Mouse (Mus musculus) large intestine, adult 2 months (tissue): Measurements from ENCODE around the gene Mfn2. TPM values are rescaled to one million over a fixed set of nuclear protein-coding genes. Genes with fewer than 3 reads are reported as not detected.

ENCODE experiments used
- DNase-seq: peaks from one replicate; pipeline ENCODE4 v3.0.0-alpha.2; 2012; ENCODE audit warnings: low read depth, low spot score
- WGBS: fragments of 180-500 bp; shearing (Covaris S2); methylation state at CpG from one replicate; pipeline ENCODE4 v1.1.7; 2018; 5-methylcytosine and 5-hydroxymethylcytosine counted together
- polyA plus RNA-seq: library from polyadenylated mRNA; depleted of rRNA; stranded (reverse); fragments of >200 nt; gene quantifications from 2 replicates; pipeline ENCODE4 v1.2.3, GENCODE M21; 2012

The Mfn2 gene
- polyA plus RNA-seq, 1 experiment: 51.7 TPM

DNA sequence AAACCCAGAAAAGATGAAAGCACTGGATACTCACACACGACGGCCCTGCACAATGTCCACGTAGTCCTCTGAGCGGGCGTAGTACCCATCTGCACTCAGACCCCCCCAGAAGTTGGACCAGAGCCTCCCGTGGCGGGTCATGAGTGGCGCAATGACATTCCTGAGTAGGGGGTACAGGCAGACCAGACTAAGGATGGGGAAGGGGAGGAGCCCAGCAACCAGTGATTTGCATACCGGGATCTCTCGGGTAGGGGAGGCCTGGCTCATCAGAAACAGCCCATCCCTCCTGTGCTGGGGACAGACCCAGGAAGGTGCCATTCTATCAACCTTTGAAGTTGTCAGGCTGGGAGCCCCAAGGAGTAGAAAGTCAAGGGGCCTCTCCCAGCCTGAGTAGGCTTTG, 16.5 kb upstream of the Mfn2 start:
- WGBS: 58% methylated on average over 10 of the region's 10 CpGs
- DNase-seq: no peak

GRCm38 (mm10) chr4:147918459-147919121, 14.1 kb upstream of the Mfn2 start:
- no peak for DNase-seq
- WGBS: 51% methylated on average over 7 of the region's 7 CpGs

GRCm38 (mm10) chr4:147909486-147909885, 5.0 kb upstream of the Mfn2 start:
- 80% methylated on average over 5 of the region's 5 CpGs for WGBS
- DNase-seq: no peak

DNA sequence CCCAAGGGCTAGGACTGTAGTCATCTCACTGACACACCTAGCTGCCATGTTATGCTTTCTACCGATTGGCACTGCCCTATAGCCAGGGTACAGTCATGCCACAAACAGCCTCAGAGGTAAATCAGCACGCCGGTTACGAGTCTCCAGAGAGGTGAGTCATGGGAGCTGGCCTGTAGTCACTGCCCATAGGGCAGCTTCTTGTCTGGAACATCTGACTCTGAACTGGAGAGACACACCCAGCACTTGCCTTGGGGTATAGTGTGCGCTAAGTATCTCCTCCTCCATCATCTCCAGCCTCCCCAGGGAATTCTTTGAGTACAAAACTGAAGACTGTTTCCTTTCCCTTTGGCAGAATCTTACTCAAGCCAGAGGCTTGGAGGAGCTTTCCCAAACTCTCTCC, 1.7 kb upstream of the Mfn2 start:
- peak; percentile 55 for DNase-seq

DNA sequence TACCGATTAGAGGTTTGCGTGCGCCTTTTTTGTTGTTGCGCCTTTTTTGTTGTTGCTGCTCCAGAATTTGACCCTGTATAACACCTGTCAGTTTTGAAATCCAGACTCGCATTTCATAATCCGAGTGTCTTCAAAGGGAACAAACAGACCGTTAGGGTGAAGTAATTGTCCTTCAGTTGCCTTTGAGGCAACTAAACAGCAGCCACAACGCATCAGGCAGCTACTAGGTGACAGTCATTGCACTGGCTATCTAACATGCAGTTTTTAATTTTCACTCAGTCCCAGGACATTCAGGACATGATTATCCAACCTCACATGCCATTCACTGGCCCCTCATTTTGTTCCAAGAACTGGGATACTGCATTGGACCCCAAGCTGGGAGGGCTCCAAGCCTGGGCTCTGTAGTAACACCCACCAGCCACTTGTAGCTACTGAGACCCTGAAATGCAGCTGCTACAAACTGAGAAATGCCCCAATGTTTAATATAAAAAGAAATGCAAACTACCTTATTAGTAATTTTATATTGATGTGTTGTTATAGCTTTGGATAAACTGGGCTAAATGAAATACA, 671 bp upstream of the Mfn2 start:
- 1% methylated on average over 8 of the region's 8 CpGs for WGBS
- no peak for DNase-seq

More for the DNA sequence above, 1.7 kb upstream of the Mfn2 start:
- WGBS: 39% methylated on average over 5 of the region's 5 CpGs

GRCm38 (mm10) chr4:147903601-147904000, 903 bp downstream of the Mfn2 start:
- 36% methylated on average over 3 of the region's 3 CpGs for WGBS
- DNase-seq: no peak

GRCm38 (mm10) chr4:147902906-147903500, 1.5 kb downstream of the Mfn2 start:
- no peak for DNase-seq
- 58% methylated on average over 12 of the region's 12 CpGs for WGBS

DNA sequence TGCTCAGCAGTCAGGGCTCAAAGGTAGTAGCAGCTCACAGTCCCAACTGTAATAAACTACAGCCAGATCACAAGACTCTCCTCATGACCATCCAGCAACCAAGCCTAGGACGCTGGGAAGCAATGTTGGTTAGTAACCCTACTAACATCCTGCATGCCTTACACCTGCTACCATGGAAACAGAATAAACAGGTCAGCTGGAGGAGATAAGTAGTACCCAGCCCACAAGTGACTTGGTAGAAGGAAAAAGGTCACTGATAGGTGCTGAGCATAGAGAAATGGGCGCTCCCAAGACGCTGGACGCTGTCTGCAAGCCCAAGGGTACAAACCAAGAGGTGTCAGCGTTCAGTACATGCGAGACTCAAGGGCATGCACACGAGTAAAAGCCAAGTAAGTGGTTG, 4.1 kb downstream of the Mfn2 start:
- DNase-seq: no peak
- 76% methylated on average over 7 of the region's 7 CpGs for WGBS

DNA sequence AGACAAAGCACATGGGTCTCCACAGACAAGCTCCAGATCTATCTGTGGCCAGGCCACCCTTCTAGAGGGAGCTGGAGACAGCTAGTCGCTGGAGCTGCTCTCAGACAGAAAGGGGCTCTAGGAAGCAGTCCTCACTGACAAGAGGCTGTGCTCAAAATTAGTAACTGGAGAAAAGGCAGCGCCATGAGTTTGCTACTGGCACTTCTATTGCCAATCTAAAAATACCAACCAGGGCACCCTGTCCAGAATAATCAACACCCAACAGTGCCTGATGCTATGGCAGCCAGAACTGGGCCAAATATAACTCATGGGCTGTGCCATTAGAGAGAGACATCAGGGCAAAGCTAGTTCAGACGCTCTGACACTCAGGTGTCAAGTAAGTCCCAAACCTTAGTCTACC, 7.2 kb downstream of the Mfn2 start:
- no peak for DNase-seq

DNA sequence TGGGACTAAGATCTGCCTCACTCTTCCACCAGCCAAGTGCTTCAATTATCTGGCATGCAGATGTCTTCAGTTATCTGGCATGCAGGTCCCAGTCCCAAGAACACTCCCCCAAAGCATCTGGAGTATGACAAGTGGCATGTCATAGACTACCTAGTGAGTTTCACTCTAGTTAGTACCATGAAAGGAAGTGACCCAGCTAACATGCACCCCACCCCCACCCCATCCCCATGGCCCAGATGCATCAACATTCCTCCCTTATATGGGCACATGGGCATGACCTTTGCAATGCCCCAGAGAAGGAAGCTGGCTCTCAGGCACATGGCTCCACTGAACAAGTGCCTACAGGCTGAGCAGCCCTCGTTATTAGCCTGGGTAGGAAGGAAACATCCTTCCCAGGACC, 8.1 kb downstream of the Mfn2 start:
- 56% methylated on average over 1 of the region's 1 CpGs for WGBS
- DNase-seq: no peak

More for the DNA sequence above, 7.2 kb downstream of the Mfn2 start:
- 86% methylated on average over 3 of the region's 3 CpGs for WGBS

DNA sequence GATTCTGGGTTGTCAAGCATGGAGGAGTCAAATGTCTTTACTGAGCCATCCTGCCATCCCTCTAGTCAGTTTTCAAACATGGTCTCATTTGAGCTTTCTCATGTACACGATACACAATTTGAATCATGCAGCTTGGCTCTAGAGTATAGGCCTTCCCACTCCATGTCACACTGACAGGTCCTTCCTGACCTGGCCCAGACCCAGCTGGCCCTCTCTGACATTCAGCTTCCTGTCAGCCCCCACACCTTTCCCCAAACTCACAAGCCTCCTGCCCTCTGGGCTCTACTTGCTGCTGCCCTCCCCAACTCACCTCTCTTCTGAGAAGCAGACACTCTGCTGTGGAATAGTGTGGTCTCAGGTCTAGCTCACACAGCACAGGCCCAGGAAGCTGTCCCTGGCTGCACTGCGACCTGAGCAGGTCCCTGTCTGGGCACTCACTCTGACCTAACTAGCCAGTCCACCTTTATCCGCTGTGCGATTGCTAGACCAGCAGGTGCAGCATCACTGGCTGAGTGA, 8.6 kb downstream of the Mfn2 start:
- DNase-seq: no peak
- 86% methylated on average over 4 of the region's 4 CpGs for whole genome bisulfite sequencing

DNA sequence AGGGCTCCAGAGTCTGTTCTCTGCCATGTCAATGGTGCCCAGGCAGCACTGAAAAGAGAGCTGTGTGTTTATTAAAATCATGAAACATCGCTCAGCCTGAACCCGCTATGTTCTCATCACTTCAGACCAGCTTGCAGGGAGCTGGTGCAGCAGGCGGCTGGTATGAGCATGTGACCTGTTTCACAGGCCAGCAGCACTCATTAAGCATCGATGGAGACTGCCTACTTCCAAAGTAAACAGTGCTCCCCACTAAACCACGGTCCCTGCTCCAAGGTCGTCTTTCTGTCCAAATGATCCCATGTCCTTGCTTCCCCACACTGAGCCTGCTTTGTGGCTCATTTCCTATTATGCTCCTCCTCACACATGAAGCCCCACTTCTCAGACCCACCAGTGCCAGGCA, 14.2 kb downstream of the Mfn2 start:
- 76% methylated on average over 6 of the region's 6 CpGs for WGBS
- no peak for DNase-seq

- DNase-seq: no peak
- WGBS: 81% methylated on average over 4 of the region's 4 CpGs
Observed at GRCm38 (mm10) chr4:147888237-147888636, 16.3 kb downstream of the Mfn2 start.

DNA sequence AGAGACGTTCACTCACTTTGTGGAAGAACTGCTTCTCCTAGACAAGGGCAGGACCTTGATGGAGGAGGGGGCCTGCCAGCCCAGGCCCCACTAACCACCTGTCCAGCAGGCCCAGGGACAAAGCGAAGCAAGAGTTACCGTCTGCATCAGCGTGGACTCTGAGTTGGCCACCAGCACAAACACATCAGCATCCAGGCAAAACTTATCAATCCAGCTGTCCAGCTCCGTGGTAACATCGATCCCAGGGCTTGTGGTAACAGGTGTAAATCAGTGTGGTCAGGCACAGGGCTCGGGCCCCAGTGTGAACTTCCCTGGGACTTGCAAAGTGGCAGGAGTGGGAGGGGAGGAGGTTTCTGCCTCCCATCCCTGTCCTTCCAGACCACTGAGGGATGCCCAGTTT, 17.2 kb downstream of the Mfn2 start:
- 93% methylated on average over 7 of the region's 7 CpGs for WGBS
- DNase-seq: no peak

GRCm38 (mm10) chr4:147886158-147886557, 18.3 kb downstream of the Mfn2 start:
- DNase-seq: no peak
- WGBS: 95% methylated on average over 12 of the region's 12 CpGs

DNA sequence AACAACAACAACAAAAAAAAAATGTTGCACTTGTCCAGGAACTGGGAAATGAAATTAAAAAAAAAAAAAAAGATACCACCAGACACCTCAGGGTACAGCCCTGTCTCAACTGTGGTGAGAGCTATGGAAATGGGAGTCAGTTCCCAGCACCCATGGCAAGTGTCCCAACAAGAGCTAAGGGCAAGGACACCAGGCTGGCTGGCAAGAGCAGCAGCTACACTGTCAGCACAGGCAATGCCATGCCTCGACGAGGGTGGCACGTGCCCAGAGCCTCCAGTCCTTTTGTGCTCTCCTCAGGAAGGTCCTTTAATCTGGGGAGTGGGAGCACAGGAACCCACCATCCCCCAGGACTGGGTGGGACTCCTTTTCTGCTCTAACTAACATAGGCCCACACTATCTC, 20.4 kb downstream of the Mfn2 start:
- no peak for DNase-seq

DNA sequence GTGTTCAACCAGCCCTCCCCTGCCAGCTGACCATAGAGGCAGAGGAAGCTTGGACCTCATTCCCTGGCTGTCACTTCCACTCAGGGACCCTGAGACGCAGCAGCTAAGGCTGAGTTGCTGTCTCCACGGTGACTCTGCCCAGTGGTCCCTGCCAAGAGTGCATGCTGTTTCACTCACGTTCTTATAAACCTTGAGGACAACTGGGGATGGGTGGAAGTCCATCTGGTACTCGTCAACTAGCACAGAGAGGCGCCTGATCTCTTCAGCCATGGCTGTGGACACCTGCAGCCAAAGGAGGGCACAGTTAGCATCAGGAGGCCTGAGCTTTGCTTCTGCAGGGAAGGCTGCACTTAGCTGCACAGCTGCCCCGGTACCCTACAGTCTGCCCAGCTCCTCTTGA, 21.5 kb downstream of the Mfn2 start:
- 78% methylated on average over 6 of the region's 6 CpGs for WGBS
- no peak for DNase-seq

More for the DNA sequence above, 20.4 kb downstream of the Mfn2 start:
- 81% methylated on average over 3 of the region's 3 CpGs for WGBS

- no peak for DNase-seq
- 95% methylated on average over 7 of the region's 7 CpGs for WGBS
Observed at GRCm38 (mm10) chr4:147881792-147882191, 22.7 kb downstream of the Mfn2 start.

GRCm38 (mm10) chr4:147879865-147880264, 24.6 kb downstream of the Mfn2 start:
- 68% methylated on average over 5 of the region's 5 CpGs for WGBS
- DNase-seq: no peak

DNA sequence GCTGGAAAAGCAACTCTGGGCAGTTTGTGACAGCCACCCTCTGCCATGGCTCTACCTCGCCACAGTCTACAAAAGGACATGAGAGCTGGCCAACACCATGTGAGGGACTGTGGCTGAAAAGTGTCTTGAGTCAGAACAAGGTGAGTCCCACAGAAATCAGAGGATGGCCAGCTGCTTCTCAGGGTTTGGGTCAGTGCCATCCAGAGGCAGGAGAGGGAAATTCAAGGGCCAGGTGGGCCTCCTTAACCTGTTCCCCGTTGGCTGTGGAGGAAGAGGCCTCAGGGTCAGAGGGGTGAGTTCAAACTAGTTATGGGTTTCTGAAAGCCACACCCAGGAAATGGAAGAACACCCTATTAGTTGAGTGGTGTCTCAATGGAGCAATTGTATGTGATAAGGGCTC, 25.0 kb downstream of the Mfn2 start:
- WGBS: 61% methylated on average over 2 of the region's 2 CpGs
- no peak for DNase-seq

GRCm38 (mm10) chr4:147878537-147878936, 26.0 kb downstream of the Mfn2 start:
- 95% methylated on average over 9 of the region's 9 CpGs for WGBS
- DNase-seq: no peak
